Mouse (Mus musculus): ENCODE data around the gene Jak2. TPM values are rescaled to one million over a fixed set of nuclear protein-coding genes. Genes with fewer than 3 reads are reported as not detected.
A peak's percentile ranks its signal among the peaks of the same experiment; 100 is the strongest.

The Jak2 gene
- total and polyA plus RNA-seq, 3 experiments = 26.4 to 78.6 (median 30.2) TPM

- TF ChIP-seq POLR2AphosphoS2 (IDR thresholded peaks at IDR 0.05; ENCODE audit: low read length) = no peak
- 0 out of 2 replicates have a peak, but pooled peaks have one; percentile 27 for TF ChIP-seq GABPA (IDR thresholded peaks at IDR 0.05; ENCODE audit: low read depth, low read length)
- no peak for TF ChIP-seq GATA1 (IDR thresholded peaks at IDR 0.05; ENCODE audit: low read depth, low read length)
- no peak for TF ChIP-seq CHD1 (IDR thresholded peaks at IDR 0.05; ENCODE audit: low read depth, low read length)
- TF ChIP-seq USF2 (IDR thresholded peaks at IDR 0.05; ENCODE audit: borderline replicate concordance in 1 of 2, insufficient read depth in 1 of 2, low read depth in 1 of 2, low read length in 2 of 2) = no peak
- TF ChIP-seq RCOR1 (IDR thresholded peaks at IDR 0.05; ENCODE audit: low read depth, low read length) = no peak
- TF ChIP-seq CTCF (IDR thresholded peaks at IDR 0.05 in 2 of 3, conservative IDR thresholded peaks at IDR 0.05 in 1 of 3; ENCODE audit: control insufficient read depth in 1 of 3, insufficient read depth in 1 of 3, low read depth in 2 of 3, low read length in 3 of 3, poor library complexity in 1 of 3, severe bottlenecking in 1 of 3) = peak in 2 of 3 experiments; percentile 40 to 76; a peak in 4 of 6 replicates
- no peak for TF ChIP-seq ZMIZ1 (IDR thresholded peaks at IDR 0.05; ENCODE audit: low read depth, low read length)
- TF ChIP-seq ETS1 (IDR thresholded peaks at IDR 0.05; ENCODE audit: low read depth, low read length) = peak; percentile 23; the same call in 1 of the 2 replicates
- TF ChIP-seq HCFC1 (IDR thresholded peaks at IDR 0.05; ENCODE audit: low read depth, low read length) = 0 out of 2 replicates have a peak, but pooled peaks have one; percentile 47
- no peak for TF ChIP-seq ZNF384 (IDR thresholded peaks at IDR 0.05; ENCODE audit: low read depth, low read length)
- no peak for TF ChIP-seq TBP (IDR thresholded peaks at IDR 0.05; ENCODE audit: low read depth, low read length)
- 0 out of 2 replicates have a peak, but pooled peaks have one; percentile 50 for TF ChIP-seq MAZ (IDR thresholded peaks at IDR 0.05; ENCODE audit: low read depth, low read length)
- no peak; the same call in 1 of the 2 replicates for TF ChIP-seq MYC (IDR thresholded peaks at IDR 0.05; ENCODE audit: low read depth, low read length)
- TF ChIP-seq TAL1 (IDR thresholded peaks at IDR 0.05; ENCODE audit: low read length) = no peak
- TF ChIP-seq MAFK (IDR thresholded peaks at IDR 0.05; ENCODE audit: borderline replicate concordance, low read depth, low read length) = 0 out of 2 replicates have a peak, but pooled peaks have one; percentile 19
- TF ChIP-seq CHD2 (IDR thresholded peaks at IDR 0.05; ENCODE audit: low read length) = no peak
These were observed 18.6 kb downstream of the Jak2 start (continued) for GRCm38 (mm10) chr19:29270226-29270625.

GRCm38 (mm10) chr19:29271147-29271578 is 19.5 kb downstream of the Jak2 start:
- Histone ChIP-seq H3K4me1 (ENCODE audit: control insufficient read depth in 1 of 2, insufficient read depth in 2 of 2, low read length in 2 of 2) (peaks cover 15 to 31% of the 10 kb centered on the region in 2 experiments), H3K27me3 (ENCODE audit: control insufficient read depth in 1 of 2, insufficient read depth in 2 of 2, low read length in 2 of 2) (no peaks in the 10 kb centered on the region), H3K4me3 (ENCODE audit: control insufficient read depth in 1 of 2, insufficient read depth in 1 of 2, low read depth in 2 of 2, low read length in 2 of 2) (peak overlapping the region; percentile 41 to 50), H3K36me3 (ENCODE audit: control insufficient read depth in 1 of 2, insufficient read depth in 2 of 2, low read length in 2 of 2) (peaks cover 10 to 27% of the 10 kb centered on the region in 2 experiments), H3K79me2 (ENCODE audit: control insufficient read depth, insufficient read depth, low read length, poor library complexity) (no peaks in the 10 kb centered on the region), H3K9me3 (replicated peaks; ENCODE audit: insufficient read depth, low read length) (no peaks in the 10 kb centered on the region), H3K27ac (ENCODE audit: control insufficient read depth, low read depth, low read length) (peak overlapping the region; percentile 14), H3K9ac (ENCODE audit: control insufficient read depth, low read depth, low read length, poor library complexity, severe bottlenecking) (peak overlapping the region; percentile 1)
- DNase-seq (ENCODE audit: low read depth, low spot score) = peak; percentile 97
- TF ChIP-seq JUND (IDR thresholded peaks at IDR 0.05; ENCODE audit: low read depth, low read length) = peak; percentile 95
- TF ChIP-seq ZC3H11A (IDR thresholded peaks at IDR 0.05; ENCODE audit: low read depth, low read length) = peak; percentile 38
- TF ChIP-seq ZKSCAN1 (IDR thresholded peaks at IDR 0.05; ENCODE audit: low read depth, low read length) = no peak
- no peak for TF ChIP-seq GABPA (IDR thresholded peaks at IDR 0.05; ENCODE audit: low read depth, low read length)
- peak; percentile 96 for TF ChIP-seq ETS1 (IDR thresholded peaks at IDR 0.05; ENCODE audit: low read depth, low read length)
- TF ChIP-seq CHD1 (IDR thresholded peaks at IDR 0.05; ENCODE audit: low read depth, low read length) = 0 out of 2 replicates have a peak, but pooled peaks have one; percentile 79
- TF ChIP-seq NRF1 (IDR thresholded peaks at IDR 0.05; ENCODE audit: insufficient read depth, low read depth, low read length, poor library complexity, severe bottlenecking) = no peak
- TF ChIP-seq ZMIZ1 (IDR thresholded peaks at IDR 0.05; ENCODE audit: low read depth, low read length) = no peak
- no peak for TF ChIP-seq CHD2 (IDR thresholded peaks at IDR 0.05; ENCODE audit: low read length)
- TF ChIP-seq SIN3A (IDR thresholded peaks at IDR 0.05; ENCODE audit: low read length) = peak; percentile 99
- TF ChIP-seq USF2 (IDR thresholded peaks at IDR 0.05; ENCODE audit: borderline replicate concordance in 1 of 2, insufficient read depth in 1 of 2, low read depth in 1 of 2, low read length in 2 of 2) = no peak
- TF ChIP-seq EP300 (IDR thresholded peaks at IDR 0.05; ENCODE audit: low read depth in 1 of 2, low read length in 2 of 2) = peak; percentile 86 to 95
- no peak for TF ChIP-seq POLR2AphosphoS5 (IDR thresholded peaks at IDR 0.05; ENCODE audit: borderline replicate concordance, low read depth, low read length)
- TF ChIP-seq USF1 (IDR thresholded peaks at IDR 0.05; ENCODE audit: low read depth, low read length) = no peak; the same call in 1 of the 2 replicates
- no peak for TF ChIP-seq POLR2A (IDR thresholded peaks at IDR 0.05; ENCODE audit: control insufficient read depth in 1 of 2, insufficient read depth in 1 of 2, low read depth in 1 of 2, low read length in 2 of 2, poor library complexity in 1 of 2)
- TF ChIP-seq RCOR1 (IDR thresholded peaks at IDR 0.05; ENCODE audit: low read depth, low read length) = peak; percentile 87
- peak; percentile 58; the same call in 1 of the 2 replicates for TF ChIP-seq ZNF384 (IDR thresholded peaks at IDR 0.05; ENCODE audit: low read depth, low read length)
- TF ChIP-seq MYC (IDR thresholded peaks at IDR 0.05; ENCODE audit: low read depth, low read length) = peak; percentile 92
- no peak for TF ChIP-seq BHLHE40 (IDR thresholded peaks at IDR 0.05; ENCODE audit: borderline replicate concordance, low read depth, low read length)
- peak; percentile 53 for TF ChIP-seq SMC3 (IDR thresholded peaks at IDR 0.05; ENCODE audit: low read depth, low read length)
- TF ChIP-seq HCFC1 (IDR thresholded peaks at IDR 0.05; ENCODE audit: low read depth, low read length) = peak; percentile 69
- TF ChIP-seq E2F4 (IDR thresholded peaks at IDR 0.05; ENCODE audit: borderline replicate concordance, low read depth, low read length) = no peak
- TF ChIP-seq ELF1 (IDR thresholded peaks at IDR 0.05; ENCODE audit: low read depth, low read length) = peak; percentile 78
- TF ChIP-seq UBTF (IDR thresholded peaks at IDR 0.05; ENCODE audit: borderline replicate concordance, insufficient read depth, low read depth, low read length) = no peak
- no peak for TF ChIP-seq RAD21 (IDR thresholded peaks at IDR 0.05; ENCODE audit: low read depth, low read length)

Measured in MEL (cell line).